Mouse (Mus musculus): ENCODE data around the gene Eif3k.

Gene Eif3k

DNA sequence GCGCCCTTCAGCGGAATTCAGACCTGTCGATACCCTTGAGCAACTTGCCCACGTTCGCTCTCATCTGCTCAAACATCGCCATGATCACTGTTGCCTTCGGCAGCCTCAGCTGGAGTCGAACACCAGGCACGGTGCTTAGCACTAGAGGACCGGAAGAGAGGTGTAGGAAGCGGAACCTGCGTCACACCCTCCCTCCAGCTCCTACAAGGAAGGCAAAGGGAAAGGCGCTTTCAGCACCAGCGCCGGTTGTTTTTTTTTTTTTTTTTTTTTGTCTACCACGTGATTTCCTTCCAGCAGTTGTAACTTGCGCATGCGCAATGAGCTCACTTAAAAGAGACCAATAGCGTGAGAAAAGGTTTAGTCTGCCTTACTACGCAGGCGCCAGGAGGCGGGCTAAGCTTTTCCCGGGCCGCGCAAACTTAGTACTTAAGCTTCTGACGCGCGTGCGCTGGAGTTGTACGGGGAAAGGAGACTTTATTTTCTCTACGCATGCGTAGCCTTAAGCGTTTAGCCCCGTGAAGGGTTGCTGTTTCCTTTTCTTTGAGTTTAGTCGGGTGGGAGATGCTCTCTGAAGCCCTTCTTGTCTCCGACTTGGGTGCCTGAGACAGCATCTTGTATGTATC is at the start of gene Eif3k, which contains the start of gene Map4k1:
Gene Eif3k (minus strand): TSS at position 214 of the 623 bp plus-strand sequence.
Gene Map4k1 (plus strand): TSS at position 400 of the 623 bp plus-strand sequence.
- peak; percentile 100 for DNase-seq (ENCODE audit: low read depth, low spot score)

DNA sequence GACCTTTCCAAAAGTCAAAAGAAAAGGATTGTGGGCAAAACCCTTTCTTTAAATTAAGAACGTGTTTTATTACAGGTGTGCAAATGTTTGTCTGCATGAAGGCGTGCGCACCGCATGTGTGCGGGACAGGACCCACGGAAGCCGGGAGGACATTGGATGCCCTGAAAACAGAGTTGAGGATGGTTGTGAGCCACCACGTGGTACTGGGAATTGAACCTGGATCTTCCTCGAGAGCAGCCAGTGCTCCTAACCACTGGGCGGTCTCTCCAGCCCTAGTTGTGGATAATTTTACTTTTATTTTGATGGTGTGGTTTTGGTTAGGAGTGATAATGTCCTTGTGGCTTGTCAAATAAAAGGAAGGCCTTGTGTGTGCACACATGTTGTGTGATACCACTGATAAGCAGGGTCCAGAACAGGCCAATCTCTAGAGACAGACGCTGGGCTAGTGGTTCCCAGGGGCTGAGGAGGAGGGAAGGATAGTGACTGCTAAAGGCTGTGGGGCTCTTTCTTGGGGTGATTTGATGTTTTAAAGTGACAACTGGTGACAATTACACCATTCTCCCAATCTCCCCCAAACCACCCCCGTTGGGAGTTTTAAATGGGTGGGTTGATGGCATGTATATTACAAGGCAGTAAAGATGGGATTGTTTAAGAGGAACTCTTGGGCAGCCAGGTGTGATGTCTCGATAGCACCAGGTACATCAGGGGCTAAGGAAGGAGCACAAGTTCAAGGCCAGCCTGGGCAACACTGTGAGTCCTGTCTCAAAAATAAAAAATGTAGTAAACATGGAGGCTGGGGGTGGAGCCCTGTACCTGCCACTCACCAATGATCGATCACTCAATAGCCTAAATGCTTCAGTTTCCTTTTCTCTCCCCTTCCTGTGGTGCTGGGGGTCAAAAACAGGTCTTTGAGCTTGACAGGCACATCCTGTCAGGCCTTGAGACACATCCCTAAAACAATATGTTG is 48.3 kb upstream of the Eif3k start:
- no peak for DNase-seq (ENCODE audit: low read depth, low spot score)

DNA sequence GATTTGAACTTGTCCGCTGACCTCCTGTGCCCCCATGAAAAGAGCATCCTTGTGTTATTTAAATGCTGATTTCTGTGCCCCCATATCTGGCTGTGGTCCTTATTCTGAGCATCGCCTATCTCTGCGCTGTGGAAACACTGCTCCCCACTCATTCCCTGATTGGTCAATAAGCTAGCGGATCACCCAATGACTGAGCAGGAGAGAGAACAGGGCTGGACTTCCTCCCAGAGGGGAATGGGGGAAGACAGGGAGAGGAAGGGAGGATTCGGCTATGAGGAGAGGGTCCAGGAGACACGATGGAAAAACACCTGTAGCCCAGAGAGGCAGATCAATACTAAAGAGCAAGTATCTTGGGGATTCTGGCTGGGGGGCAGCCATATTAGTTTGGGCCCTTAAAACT is 47.1 kb upstream of the Eif3k start:
- DNase-seq (ENCODE audit: low read depth, low spot score) = peak; percentile 53

DNA sequence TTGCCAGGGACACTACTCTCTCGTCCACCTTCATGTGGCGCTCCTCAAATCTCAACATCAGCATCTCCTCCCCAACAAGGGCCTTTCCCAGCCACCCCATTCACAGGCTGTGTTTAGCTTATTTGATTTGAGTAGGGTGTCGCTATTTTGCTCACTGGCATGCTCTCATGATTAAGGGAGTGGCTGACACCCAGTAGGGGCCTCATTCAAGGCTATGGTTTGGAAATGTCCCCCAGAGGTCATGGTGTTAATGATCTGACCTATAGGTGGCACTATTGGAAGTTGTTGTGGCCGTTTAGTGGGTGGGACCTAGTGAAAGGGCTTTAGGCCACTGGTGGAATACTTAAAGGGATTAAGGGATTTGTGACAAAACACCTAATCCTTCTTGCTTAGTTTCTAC is 45.1 kb upstream of the Eif3k start:
- DNase-seq (ENCODE audit: low read depth, low spot score) = peak; percentile 90

DNA sequence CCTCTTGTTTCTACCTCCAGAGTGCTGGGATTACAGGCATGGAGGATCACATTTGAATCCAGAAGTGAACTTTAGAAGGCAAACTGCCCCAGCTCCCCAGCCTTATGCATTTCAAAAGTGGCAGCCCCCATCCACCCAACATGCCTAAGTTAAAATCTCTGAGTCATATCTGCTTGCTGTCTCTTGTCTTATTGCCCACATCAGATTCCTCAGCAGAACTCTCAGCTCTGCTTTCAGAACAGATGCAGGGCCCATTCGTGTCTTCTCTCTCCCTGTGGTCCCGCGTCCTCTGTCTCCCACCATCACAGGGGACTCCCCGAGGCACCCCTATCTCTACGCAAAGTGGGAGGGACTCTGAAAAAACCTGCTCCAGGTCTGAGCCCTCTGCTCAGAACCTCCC is 44.5 kb upstream of the Eif3k start:
- no peak for DNase-seq (ENCODE audit: low read depth, low spot score)

DNA sequence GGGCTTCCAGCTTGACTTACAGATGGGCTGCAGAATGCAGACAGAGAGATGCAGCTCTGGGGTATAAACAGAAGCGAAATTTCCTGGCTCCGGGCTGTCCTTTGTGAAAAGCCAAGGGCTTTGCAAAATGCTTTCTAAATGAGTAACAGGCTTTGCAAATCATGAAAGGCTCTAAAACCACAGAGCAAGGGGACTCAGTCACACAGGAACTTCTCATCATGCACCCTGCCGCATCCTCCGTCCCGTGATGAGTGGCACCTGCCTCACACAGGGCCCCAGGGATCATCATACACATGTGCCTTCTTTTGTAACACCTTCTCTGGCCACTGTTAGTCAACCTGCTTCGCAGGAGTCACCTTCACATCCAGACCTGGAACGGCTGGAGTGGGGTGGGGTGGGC is 43.9 kb upstream of the Eif3k start:
- DNase-seq (ENCODE audit: low read depth, low spot score) = no peak

DNA sequence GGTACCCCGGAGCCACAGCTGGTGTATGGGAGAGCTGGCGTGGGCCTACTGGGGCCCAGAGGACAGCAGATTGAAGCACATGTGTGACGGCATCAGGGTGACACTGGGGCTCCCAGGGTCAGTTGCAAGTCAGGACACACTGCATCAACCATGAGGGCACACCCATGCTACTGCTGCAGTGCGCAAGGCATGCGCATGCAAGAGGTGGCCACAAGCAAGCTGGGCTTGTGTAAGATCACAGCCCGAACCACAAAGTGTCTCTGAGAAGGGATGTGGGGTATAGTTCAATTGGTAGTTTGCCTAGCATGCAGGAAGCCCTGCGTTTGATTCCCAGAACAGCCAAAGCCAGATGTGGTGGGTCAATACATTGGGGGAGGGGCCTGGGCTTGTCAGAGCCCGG is 41.9 kb upstream of the Eif3k start:
- DNase-seq (ENCODE audit: low read depth, low spot score) = no peak

DNA sequence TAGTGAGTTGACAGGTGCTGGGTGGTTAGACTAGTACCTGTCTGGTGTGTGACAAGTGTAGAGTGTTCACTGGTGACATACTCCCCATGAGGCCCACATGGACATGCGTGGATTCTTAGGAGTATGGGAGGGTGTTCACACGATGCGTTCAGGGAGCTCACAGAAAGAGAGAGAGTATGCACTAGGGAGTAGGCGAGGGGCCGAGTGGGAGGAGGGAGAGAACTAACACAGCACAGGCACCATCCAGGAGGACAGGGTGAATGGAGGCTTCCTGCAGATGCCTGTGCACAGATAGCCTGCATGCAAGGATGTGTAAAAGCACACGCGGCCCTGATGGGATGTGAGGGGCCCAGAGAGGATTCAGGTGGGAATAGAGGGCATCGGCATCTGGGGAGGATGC is 40.8 kb upstream of the Eif3k start:
- no peak for DNase-seq (ENCODE audit: low read depth, low spot score)

DNA sequence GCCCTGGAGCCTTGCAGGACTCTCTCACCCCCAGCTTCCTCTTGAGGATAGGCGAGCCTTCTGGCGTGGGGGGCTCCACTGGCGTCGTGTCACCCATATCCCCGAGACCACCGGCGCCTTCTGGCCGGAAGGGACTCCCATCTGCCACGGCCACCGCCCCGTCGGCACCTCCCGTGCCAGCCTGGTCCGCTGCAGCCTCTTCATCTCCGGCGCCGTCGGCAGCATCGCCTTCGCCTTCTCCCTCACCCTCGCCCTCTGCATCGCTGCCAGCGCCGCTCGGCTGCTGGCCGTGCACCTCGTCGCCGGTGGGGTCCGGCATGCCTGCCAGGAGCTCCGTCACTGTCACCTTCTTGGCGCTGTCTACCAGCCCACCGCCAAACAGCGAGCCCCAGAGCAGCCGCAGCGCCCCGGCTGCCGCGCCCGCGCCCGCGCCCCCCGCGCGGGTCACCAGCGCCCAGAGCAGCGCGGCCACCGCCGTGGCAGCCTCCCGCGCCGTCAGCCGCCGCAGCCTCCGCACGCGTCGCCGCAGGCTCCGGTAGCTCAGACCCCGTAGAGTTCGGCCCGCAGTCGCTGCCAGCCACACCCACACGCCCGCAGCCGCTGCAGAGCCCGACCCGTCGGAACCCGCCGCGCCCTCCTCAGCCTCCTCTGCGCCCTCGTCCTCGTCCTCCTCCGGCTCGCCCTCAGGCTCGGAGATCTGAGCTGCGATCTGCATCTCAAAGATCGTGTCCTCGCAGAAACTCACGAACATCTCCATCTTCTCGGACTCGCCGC is 38.0 kb upstream of the Eif3k start:
- DNase-seq (ENCODE audit: low read depth, low spot score) = peak; percentile 72

DNA sequence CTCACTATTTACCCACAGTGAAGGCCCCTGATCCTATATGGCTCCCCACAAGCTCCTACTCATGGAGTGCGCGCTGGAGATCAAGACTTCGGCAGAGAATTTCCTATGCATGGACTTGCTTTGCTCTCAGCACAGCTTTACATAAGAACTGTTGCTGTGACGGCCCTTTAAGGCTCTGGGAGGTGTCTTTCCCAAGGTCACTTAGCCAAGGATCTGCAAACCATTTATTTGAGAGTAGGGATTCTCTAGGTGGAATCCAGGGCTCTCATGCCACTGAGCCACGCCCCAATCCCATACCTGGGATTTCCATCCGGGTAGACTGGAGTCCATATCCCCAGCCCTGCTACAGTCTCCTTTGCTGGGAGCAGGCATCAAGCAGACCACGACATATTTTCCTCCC is 35.6 kb upstream of the Eif3k start:
- DNase-seq (ENCODE audit: low read depth, low spot score) = peak; percentile 66

DNA sequence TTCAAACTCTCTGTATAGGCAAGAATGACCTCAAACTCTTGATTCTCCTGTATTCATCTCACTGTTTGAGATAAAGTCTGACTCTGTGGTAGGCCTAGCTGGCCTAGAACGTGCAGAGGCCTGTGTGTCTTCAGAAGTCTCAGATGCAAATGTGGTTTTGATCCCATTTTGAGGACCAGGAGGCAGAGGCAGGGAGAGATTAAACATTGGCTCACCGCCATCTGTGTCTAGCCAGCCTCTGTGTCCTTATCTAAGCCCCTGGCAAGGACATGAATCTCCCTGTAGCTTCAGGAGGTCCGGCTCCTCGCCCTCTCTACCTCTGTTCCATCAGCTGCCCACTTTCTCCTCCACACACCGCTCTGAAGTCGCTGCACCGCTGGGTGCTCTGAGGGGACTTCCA is 34.8 kb upstream of the Eif3k start:
- no peak for DNase-seq (ENCODE audit: low read depth, low spot score)

DNA sequence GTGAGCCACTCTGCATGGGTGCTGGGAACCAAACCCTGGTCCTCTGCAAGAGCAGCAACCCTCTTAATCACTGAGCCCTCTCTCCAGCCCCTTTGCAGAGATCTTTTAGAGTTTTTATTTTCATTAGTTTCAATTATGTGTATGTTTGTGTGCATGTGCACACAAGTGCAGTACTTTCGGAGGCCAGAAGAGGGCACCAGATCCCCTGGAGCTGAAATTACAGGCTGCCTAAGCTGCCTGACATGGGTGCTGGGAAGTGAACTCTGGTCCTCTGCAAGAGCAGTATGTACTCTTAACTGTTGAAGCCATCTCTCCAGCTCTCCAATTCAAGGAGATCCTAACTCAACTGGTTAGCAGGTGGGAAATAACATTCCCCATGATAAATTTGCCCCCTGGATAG is 33.3 kb upstream of the Eif3k start:
- DNase-seq (ENCODE audit: low read depth, low spot score) = peak; percentile 70

DNA sequence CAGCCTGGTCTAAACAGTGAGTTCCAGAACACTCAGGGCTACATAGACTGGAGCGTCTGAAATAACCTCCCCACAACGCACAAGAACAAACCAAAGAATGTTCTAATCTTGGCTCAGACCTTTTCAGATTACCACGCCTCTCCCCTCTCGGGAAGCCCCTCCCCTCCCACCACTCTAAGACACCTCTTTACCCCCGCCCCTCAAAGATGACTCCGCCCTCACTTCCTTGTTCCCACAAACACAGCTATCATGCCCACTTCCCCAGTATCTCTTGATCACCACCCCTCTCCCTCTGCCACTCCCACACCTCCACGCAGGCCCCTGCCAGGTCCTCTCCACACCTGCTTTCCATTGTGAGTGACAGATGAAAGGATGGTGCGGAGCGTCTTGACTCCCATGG is 27.1 kb upstream of the Eif3k start:
- DNase-seq (ENCODE audit: low read depth, low spot score) = peak; percentile 72

DNA sequence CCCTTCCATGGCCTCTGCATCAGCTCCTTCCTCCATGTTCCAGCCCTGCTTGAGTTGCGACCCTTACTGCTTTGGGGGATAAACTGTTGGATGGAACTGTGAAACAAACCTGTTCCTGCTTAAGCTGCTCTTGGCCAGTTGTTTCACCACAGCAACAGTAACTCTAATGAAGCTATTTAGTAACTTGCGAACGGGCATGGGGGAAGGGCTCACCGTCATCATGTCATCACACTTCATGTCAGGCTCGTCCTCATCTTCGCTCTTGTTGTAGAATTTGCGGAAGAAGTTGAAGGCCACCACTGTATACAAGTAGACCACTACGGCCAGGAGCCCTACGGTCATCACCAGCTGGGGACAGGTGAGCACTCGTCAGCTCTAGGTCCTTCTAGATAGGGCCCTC is 26.5 kb upstream of the Eif3k start:
- DNase-seq (ENCODE audit: low read depth, low spot score) = no peak

DNA sequence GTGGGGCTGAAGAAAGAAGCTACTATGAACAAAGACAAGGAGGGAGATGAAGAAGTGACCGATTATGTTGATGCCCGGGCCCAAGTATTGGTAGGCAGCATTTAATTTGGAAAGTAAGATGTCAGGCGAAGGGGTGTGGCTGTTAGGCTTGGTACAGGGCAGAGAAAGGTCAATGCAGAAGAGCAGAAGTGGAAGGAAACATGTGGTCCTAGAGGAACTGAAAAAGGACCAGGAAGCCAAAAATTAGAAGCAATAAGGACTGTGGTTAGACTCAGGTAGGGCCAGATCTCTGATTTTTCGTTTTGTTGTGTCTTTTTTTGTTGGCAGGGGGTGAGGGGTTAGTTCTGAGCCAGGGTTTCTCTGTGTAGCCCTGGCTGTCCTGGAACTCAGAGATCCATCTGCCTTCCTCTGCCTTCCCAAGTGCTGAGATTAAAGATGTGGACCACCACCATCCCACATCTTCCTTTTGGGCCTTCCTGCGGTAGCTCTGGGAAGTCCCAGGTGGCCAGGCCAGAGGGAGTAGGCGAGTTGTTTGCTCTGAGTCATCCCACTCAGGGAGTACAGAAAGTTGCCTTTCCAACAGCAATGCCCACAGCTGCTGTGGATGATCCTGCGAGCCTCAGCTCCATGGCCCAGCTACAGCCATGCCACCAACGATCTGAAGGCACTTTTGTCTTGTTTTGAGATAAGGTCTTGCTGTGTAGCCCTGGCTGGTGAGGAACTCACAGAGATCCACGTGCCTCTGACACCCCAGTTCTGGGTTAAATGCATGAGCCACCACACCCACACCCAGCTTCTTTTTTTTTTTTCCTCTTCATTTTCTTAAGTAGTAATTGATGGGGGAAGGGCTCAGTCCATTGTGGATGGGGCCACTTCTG is 25.8 kb upstream of the Eif3k start:
- DNase-seq (ENCODE audit: low read depth, low spot score) = no peak

DNA sequence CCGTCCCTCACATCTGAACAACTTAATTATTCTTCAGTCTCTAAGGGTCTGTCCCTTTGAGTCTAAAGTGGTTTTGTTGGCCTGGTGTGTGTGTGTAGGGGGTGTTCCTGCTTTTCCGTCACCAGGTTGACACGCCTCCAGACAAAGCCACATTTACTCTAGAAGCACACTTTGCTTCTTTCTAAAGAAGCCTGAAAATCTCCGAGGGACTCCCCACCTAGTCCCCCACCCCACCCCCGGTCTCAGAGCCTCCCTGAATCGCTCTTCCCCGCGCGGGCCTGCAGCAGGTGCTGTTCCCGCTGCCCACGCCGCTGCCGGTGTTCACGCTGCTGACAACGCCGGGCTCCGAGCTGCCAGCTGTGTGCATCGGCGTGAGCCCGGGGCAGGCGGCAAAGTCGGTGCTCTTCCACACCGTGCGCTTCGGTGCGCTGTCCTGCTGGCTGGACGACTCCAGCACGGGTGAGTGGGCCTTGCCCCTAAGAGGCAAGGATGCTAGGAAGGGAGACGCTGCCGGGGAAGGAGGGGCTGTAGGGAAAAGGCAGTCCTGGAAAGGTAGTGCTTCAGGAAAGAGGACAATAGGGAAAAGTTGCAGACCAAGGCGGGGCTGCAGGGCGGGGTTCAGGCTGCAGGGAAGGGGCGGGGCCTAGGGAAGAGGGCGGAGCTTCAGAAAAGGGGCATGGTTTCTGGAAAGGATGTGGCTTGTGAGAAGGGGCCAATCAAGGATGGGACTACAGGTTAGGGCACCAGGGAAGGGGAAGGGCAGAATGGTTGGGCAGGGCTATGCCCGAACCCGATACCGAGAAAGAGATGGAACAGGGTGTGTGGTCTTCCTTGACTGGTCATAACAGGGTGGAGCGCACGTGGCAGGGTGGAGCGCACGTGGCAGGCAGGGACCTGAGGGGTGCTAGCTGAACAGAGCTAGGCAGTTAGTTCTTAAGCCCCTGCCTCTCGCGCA is 19.3 kb upstream of the Eif3k start:
- peak; percentile 94 for DNase-seq (ENCODE audit: low read depth, low spot score)

DNA sequence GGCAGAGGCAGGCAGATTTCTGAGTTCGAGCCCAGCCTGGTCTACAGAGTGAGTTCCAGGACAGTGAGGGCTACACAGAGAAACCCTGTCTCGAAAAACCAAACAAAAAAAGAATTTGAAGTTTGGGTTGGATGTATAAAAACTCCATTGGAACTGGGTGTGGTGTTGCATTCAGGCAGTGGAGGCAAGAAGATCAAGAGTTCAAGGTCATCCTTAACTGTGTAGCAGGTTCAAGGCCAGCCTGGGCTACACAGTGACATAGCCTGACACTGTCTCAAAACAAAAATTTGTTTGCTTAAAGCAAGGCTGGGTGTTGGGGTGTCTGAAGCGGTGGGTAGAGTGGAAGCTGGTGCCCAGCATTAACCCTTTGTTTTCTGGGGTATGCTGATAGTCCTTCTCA is 11.7 kb upstream of the Eif3k start:
- DNase-seq (ENCODE audit: low read depth, low spot score) = no peak

DNA sequence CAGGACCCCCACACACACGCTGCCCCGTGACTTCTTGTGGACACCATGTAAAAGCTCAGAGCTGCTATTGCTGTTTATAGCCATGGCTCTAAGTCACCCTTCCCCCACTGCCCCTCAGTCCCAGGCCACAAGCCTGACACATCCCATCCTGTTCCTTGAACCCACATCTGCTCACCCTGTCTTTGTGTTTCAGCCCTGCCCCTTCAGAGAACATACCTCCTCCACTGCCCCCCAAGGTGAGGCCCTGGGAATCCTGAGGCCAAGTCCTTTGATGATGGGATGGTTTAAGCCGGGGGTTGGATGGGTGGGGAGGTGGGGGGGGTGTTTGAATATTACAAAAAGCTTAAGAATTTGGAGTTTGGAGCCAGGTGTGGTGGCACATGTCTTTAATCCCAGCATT is 11.3 kb upstream of the Eif3k start:
- DNase-seq (ENCODE audit: low read depth, low spot score) = peak; percentile 58

DNA sequence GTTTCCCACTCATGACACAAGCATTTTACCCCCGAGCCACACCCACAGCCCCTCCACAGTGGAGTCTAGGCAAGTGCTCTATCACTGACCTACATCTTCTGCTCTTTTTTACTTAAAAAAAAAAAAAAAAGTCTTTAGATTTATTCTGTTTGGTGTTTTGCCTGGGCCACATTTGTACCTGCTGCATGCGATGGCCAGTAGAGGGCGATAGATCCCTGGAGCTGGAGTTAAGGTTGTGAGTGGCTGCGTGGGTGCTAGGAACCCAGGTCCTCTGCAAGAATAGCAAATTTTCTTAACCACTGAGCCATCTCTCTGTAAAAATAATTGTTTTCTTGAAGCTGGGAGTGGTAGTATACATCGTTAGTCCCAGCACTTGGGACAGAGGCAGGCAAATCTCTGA is 10.0 kb upstream of the Eif3k start:
- peak; percentile 82 for DNase-seq (ENCODE audit: low read depth, low spot score)

DNA sequence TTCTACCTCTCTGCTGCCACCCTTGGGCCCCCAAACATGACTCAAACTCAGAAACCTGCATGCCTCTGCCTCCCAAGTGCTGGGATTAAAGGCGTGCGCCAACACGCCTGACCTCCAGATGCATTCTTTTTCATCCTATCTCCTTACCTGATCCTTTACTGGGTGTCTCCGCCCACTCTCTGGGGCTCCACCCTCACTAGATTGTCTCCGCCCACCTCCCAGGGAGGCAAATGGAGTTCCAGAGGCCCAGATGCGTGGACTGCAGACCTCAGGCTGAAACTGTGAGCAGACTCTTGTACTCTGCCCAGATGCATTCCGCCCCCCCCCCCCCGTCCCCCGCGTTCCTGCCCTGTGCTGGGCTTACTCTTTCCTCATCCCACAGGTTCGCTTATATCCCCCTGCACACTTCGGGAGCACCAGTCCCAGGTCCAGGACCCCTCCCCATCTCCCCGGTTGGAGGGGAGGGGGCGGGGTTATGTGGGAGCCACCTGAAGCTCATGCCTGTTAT is 9.2 kb upstream of the Eif3k start:
- peak; percentile 92 for DNase-seq (ENCODE audit: low read depth, low spot score)
